Mouse (Mus musculus) megakaryocyte, adult 5-6 weeks (primary cell): ENCODE measurements around the gene Ccdc90b. TPM values are rescaled to one million over a fixed set of nuclear protein-coding genes. Genes with fewer than 3 reads are reported as not detected.

ENCODE experiments used
- total RNA-seq, 2 experiments: library from RNA; stranded (forward) in 1 of 2; stranded (reverse) in 1 of 2; fragments of 153-499, 151-499 nt in 1 of 2; fragments of 221-1000, 200-1000 nt in 1 of 2; gene quantifications; 2 replicates each; pipeline versions ENCODE4 v1.2.3 to v1.2.4; 2015 to 2017

Ccdc90b gene
- total RNA-seq, 2 experiments from 2014 or later: 17.5 to 21.5 TPM

Other genes with a start within 250 kb of the Ccdc90b start
- 0.07 and 0.74 TPM in 2 replicates for gene Ankrd42, start 76.0 kb downstream of the Ccdc90b start, total RNA-seq (2015)
- gene Ankrd42, start 76.0 kb downstream of the Ccdc90b start, total RNA-seq (2017): 0.12 and 0.29 TPM in 2 replicates
- gene Pcf11, start 108.8 kb downstream of the Ccdc90b start, total RNA-seq (2015): 71.4 and 79.6 TPM in 2 replicates
- 67.7 and 70.6 TPM in 2 replicates for gene Pcf11, start 108.8 kb downstream of the Ccdc90b start, total RNA-seq (2017)
- 0.02 and 0.27 TPM in 2 replicates for gene Rab30, start 180.5 kb downstream of the Ccdc90b start, total RNA-seq (2015)
- 0.11 and 0.57 TPM in 2 replicates for gene Rab30, start 180.5 kb downstream of the Ccdc90b start, total RNA-seq (2017)